21 mouse cellular contexts compared by ENCODE assay signal in genomic region chr5:127381216-127381615, GRCm38 (mm10).
A peak's percentile ranks its signal among the peaks of the same experiment; 100 is the strongest.
DNase-seq lines count a peak whose midpoint lies in the region; ATAC-seq lines count a peak whose summit lies in the region.
"Had no signal": no experiment of that assay in that cellular context is flagged by ENCODE, and none has a peak within 500 bp of the region (broad histone marks: within the 10 kb centered on the region; RNA-seq: fewer than 3 reads in every experiment).

No protein-coding gene starts in this region.

- H3K27ac ChIP-seq in kidney, embryonic 14.5 days (ENCODE audit: low read depth, low read length): no peak overlapping the region
- H3K27ac ChIP-seq: embryonic facial prominence, embryonic 13.5 days had no signal

- WGBS in kidney, embryonic 14.5 days: 93% methylated on average over 4 of the region's 4 CpGs

- no peaks in the 10 kb centered on the region for H3K9me3 ChIP-seq in kidney, embryonic 14.5 days (ENCODE audit: control insufficient read depth, low read length)
- H3K9me3 ChIP-seq: embryonic facial prominence, embryonic 13.5 days; heart, embryonic 12.5 days had no signal

- no peaks in the 10 kb centered on the region for H3K27me3 ChIP-seq in kidney, embryonic 14.5 days (ENCODE audit: control insufficient read depth, insufficient read depth, low read length)
- H3K27me3 ChIP-seq: embryonic facial prominence, embryonic 13.5 days; heart, embryonic 12.5 days; megakaryocyte, embryonic 14.5 days; Patski had no signal

- no peak for ATAC-seq in kidney, embryonic 14.5 days (ENCODE audit: low FRiP score, low TSS enrichment)
- ATAC-seq: hindbrain, embryonic 16.5 days; intestine, postnatal 0 days; liver, postnatal 0 days; Patski had no signal

- intact Hi-C loops in heart, postnatal 36 days (cut with DNase I): no loop called here

- H3K4me3 ChIP-seq in kidney, embryonic 14.5 days (ENCODE audit: low read length): no peak overlapping the region
- H3K4me3 ChIP-seq: embryonic facial prominence, embryonic 13.5 days; heart, embryonic 12.5 days had no signal

- H3K36me3 ChIP-seq in kidney, embryonic 14.5 days (ENCODE audit: control insufficient read depth, insufficient read depth, low read length): no peaks in the 10 kb centered on the region
- H3K36me3 ChIP-seq: embryonic facial prominence, embryonic 13.5 days; heart, embryonic 12.5 days had no signal

- no peak overlapping the region for H3K4me2 ChIP-seq in kidney, embryonic 14.5 days (replicated peaks; ENCODE audit: low read depth, low read length)
- H3K4me2 ChIP-seq: embryonic facial prominence, embryonic 13.5 days; heart, embryonic 12.5 days had no signal

- DNase-seq in cerebellum, adult 11 months: peak; percentile 33
- DNase-seq in cerebellum, postnatal 4 days (ENCODE audit: low spot score in 2 of 2): no peak
- DNase-seq in layer of hippocampus, adult 11-12 months (ENCODE audit: low spot score): peak; percentile 31
- no peak for DNase-seq in layer of hippocampus, adult 9-10 months (ENCODE audit: low spot score)
- DNase-seq in Muller cell, postnatal 12 days (ENCODE audit: inconsistent ontology term): peak; percentile 80
- DNase-seq in cerebellum, adult 9-11 months: peak; percentile 70
- no peak for DNase-seq in heart, postnatal 36 days
- DNase-seq: adrenal gland, postnatal 10 days; heart, adult 11 months; heart, postnatal 14 days; left cerebral cortex, postnatal 4 days; liver, postnatal 0 days; lung, postnatal 14 days; thymus, postnatal 25 days had no signal

- no peaks in the 10 kb centered on the region for H3K4me1 ChIP-seq in kidney, embryonic 14.5 days (ENCODE audit: control insufficient read depth, insufficient read depth, low read length)
- H3K4me1 ChIP-seq: heart, embryonic 12.5 days; megakaryocyte, embryonic 14.5 days had no signal

- H3K9ac ChIP-seq in kidney, embryonic 14.5 days (ENCODE audit: low read depth, low read length): no peak overlapping the region
- H3K9ac ChIP-seq: embryonic facial prominence, embryonic 13.5 days; heart, embryonic 12.5 days; liver, postnatal 0 days had no signal

Comparison
In these comparisons a context has a peak if more than half of its experiments do, and no peak if none do; other contexts are left out.
1. DNase-seq: peak in cerebellum, adult 11 months (single experiment), layer of hippocampus, adult 11-12 months (single experiment), Muller cell, postnatal 12 days (single experiment) and cerebellum, adult 9-11 months (single experiment); none in cerebellum, postnatal 4 days (0 of 2), layer of hippocampus, adult 9-10 months (single experiment) and heart, postnatal 36 days (0 of 2).